Mouse (Mus musculus) brain, adult 2 months (tissue): ENCODE measurements around the gene Bud13.
"Not testable (repeated sequence)": the region's sequence is repeated elsewhere in the genome, so short reads cannot be mapped to it uniquely, and the experiment has no call there.

Experiments used
- DNase-seq: peaks from one replicate; pipeline ENCODE4 v3.0.0; 2011; ENCODE audit warnings: low read depth, low spot score

Gene Bud13

DNA sequence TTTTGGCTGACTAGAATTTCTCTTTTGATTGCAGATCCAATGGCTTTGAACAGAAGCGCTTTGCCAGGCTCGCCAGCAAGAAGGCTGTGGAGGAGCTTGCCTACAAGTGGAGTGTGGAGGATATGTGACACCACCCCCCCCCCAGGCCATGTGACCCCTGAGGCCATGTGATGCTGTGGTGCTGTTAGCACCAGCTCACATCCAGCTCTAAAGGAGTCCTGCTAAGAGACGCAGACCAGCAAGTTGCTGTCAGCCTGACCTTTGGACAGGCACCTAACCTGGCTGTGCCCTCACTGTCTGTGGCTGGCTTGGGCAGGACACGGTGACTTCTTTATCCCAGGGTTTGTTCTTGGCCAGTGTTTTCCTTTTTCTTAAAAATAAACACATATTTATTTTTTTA is 15.6 kb downstream of the Bud13 start:
- DNase-seq: no peak

DNA sequence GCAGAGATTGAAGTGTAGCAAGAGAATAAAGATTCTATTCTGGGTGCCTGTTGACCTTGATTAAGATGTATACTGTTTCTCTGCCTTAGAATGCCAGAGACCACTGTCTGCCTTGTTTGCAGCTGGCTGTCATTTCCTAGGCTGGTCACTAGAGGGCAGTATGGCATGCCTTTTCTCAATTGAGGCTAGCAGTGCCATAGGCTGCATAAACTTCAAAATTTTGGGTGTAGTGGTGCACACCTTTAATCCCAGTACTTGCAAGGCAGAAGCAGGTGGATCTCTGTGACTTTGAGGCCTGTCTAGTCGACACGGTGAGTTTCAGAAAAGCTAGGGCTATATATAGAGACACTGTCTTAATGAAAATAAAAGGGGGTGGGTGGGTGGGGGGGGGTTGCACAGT is 19.3 kb downstream of the Bud13 start:
- peak; percentile 74 for DNase-seq

DNA sequence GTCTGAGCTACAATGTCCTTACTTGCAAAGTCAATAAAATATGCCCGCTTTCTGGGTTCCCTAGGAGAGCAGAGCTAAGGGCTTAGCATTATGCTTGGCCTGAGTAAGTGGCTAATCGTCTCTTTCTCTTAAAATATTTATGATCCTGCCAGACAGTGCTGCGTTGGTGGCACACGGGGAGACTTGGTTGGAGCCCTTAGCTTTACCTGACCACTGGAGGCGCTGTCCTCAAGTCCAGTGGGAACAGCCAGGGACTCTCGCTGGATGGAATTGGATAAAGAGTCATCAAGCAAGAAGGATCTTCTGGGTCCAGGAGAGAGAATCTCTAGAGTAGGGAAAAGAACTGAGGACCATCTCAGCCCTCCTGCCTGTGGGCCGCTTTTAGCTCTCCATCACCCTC is 26.3 kb downstream of the Bud13 start:
- DNase-seq: peak; percentile 60

DNA sequence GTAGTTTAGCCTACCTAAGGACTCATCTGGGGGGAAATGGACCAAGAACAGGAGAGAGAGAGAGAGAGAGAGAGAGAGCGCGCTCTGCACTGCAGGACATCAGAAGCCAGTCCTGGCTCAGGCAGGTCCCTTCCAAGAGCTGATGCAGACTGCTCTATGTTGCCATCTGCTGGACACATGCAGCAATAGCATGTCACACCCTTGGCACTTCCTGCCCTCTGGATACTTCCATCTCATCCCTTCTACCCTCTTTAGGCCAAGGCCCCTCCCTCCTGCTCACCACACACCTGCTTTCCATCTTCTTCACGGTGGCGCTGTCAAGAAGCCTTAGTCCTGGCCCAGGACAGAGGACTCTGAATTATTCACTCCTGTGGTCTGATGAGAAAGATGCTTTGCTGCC is 31.7 kb downstream of the Bud13 start:
- DNase-seq: peak; percentile 90

DNA sequence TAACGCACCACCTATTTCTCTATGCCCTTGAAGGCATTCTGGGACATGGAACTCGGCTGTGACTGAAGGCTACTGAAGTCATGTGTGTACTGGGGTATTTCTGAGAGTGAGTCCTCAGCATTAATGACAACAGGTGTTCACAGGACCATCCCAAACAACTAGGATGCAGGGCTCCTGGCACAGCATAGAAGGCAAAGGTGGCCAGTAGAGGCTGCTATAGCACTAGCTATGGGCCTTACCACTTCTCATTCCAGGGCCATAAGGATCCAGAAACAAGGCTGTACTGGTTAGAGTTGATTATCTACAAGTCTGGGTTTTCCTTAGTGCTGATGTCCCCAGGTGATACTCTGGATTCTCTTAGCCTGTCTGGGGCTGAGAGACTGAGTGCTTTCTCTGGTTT is 32.1 kb downstream of the Bud13 start:
- no peak for DNase-seq

DNA sequence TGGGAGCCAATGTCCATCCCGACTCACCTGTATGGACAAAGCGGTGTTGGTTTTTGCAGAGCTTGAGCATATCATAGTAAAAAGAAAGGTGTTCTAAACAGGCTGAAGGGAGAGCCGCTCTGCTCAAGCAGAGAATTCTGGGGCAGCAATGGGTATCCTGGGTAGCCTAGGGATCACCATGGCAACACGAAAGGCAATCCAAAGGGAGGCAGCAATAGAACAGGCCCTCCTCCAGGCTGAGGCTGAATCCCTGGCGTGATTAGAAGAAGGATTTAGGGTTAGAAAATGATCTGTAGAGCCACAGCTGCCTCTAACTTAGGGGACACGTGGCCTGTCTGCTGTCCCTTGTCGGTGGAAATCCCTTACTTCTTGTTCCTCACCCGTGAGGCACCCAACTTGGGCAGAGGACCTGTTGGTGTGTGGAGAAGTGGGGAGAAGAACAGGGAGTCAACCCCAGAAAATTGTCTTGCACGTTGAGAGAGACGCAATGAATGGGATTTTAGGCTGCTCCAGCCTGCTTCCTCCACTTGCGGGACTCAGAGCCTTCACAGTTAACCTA is 33.1 kb downstream of the Bud13 start:
- peak; percentile 81 for DNase-seq

DNA sequence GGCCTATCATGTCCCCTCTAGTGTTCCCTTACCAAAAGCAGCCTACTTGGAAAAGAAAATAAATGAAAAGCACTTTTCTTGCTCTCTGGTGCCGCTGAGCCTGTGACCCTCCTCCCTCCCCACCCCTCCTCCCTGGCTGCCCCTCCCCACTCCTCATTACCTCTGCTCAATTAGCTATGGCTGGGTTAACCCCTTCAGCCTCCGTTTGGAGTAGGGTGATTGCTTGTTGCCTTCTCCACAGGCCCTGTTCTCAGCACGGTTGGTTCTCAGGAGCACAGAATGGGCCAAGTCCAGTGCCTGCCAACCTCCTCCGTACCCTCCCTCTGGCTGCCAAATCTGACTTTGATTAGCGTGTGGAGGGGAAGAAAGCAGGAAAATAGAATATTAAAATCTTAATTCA is 33.6 kb downstream of the Bud13 start:
- no peak for DNase-seq

DNA sequence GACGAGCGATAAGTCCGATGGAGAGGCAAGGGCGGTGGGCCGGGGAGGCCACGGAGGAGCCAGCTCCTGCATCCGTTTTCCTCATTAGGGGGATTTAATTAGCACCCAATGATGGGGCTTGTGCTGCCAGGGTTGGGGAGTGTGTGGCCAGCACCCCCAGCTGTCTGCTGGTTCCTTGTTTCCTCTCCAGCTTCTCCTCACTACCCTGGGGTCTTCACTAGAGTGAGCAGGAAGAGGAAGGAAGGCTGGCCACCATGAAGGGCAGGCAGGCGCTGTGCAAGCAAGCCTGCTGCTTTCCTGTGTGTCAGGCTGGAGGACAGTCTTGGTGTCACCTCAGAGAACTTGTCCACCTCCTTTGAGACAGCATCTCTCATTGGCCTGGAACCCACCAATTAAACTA is 34.1 kb downstream of the Bud13 start:
- DNase-seq: no peak

DNA sequence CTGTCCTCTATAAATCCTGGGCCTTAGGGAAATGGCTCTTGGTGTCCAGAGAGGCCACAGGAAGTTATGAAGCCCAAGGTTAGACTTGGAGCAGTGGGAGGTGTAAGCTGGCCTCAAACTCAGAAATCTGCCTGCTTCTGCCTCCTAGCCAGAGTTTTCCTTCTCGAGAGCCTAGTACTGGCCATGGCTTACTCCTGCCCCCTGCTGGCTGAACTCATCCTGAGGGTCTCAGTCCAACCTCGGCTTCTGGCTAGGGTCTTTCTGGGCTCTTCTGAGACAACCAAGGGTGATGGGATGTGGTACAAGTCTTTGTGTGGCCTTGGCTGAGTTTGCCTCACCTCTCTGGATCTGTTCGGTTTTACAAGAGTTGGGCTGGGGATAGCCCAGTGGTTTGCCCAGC is 35.1 kb downstream of the Bud13 start:
- no peak for DNase-seq

DNA sequence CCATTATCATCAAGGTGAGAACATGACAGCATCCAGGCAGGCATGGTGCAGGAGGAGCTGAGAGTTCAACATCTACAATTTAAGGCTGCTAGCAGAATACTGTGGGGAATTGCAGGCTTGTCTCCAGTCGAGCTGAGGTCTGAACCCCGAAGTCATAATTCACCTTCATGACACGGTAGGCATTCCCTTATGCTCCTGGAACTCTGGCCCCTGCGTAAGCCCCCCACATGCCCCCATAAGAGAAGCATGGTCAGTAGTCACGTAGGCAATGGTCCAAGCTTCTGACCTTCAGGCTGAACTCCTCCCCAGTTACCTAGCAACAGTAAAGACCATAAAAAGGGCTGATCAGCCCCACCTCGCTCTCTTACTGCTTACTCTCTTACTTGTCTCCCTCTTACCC is 37.1 kb downstream of the Bud13 start, which contains the start of gene 4931429L15Rik:
Gene 4931429L15Rik, minus strand, starts transcription at position 101 of the 400 bp plus-strand sequence.
- DNase-seq: not testable (repeated sequence)

DNA sequence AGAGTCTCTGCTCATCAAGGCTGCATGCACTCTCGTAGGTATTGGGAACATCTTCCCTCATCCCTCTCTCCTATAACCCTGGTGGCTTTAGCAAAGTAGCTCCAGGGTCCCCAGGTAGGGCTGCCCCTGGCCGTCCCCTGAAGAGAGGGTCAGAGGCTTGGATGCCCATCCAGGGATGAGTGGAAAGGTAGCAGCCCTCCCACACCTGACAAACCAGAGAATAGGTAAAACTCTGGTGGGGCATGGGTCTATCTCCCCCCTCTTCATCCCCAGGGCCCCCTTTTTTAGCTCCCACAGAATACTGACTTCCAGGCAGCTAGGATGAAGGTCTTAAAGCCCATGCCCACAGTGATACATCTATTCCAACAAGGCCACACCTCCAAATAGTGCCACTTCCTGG is 37.7 kb downstream of the Bud13 start:
- no peak for DNase-seq

DNA sequence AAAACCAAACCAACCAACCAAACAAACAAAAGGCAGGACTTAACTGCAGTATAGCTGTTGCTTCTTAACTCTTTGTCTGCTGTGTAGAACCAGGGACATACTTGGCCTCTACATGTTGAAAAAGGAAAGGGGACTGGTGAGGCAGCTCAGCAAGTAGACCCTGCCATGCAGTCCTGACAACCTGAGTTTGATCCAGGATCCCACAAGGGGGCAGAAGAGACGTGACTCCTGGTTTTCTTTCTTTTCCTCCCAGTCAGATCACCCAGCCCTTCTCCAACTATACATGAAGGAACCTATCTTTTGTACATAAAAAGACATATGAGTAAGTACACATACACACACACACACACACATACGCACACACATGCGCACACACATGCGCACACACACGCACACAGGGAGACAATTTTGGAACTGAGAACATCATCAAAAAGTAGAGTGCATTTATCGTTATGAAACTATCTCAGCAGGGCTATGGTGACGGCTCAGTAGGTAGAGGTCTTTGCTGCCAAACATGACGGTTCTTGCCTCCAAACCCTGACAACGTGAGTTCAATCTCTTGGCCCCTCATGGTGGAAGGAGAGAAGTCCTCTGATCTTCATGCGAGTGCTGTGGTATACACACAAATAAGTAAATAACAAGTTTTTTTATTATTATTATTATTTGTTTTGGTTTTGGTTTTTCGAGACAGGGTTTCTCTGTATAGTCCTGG is 44.0 kb downstream of the Bud13 start:
- DNase-seq: no peak

DNA sequence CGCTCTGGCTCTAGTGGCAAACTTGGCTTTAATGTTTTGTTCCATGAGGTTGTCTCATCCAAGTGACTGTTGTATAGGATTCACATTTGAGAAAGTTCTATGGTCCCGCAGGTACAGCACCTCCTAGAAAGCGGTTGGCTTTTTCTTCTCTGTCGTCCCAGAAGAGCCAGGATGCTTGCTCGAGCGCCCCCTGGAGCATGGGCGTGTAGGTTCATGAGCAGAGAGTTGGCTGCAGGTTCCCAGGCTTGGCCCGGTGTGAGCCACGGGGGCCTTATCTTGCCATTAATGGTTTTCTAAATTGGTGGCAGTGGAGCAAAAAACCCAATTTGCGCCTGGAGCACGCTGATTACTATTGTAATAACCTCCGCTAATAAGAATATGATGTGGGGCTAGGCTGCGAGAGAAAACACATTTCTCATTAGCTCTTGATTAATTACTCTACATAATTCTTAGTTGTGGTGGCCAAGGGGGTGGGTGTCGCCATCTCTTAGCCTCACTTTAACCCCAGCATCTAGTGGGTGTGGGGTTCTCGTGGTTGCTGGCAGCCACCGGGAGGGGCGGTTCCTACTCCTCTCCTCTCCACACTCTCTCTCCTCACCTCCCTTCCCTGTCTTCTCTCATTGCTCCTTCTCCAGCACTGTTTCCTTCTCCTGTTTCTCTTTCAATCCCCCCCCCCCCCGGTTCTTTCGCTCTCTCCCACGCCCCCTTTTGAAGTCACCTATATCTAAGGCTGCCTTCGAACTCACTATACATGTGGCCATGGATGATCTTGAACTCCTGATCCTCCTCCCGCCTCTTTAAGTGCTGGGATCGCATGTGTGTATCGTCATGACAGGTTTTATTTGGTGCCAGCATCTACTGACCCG is 45.1 kb downstream of the Bud13 start:
- no peak for DNase-seq

DNA sequence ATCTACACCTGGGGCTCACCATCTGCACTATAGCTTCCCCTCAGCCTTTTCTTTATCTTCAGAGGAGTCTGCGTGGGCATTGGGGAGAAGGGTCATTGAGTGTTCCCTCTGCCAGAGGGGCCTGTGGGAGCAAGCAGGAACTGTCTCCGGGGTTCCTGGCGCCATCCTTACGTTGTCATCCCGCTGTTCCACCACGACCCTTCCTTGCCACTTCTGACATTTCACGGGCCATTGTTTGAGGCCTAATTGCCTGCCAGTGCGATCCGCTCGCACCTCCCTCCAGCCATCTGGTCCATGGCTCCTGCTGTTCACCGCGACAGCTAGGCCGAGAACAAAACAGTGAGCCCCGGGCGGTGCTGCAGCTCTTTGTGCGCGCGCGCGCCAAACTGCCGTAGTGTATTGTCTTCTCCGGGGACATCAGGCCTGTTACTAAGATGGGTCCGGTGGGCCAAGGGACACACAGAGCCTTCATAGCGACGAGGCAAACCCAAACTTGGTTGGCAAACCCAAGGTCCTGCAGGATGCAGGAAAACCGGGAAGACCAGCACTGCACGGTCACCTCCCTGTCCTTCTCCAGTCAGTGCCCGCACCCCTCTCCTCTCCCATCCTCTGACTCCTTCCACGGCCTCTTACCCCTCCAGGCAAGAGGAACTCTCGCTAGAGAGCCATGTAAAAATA is 45.9 kb downstream of the Bud13 start:
- peak; percentile 95 for DNase-seq

DNA sequence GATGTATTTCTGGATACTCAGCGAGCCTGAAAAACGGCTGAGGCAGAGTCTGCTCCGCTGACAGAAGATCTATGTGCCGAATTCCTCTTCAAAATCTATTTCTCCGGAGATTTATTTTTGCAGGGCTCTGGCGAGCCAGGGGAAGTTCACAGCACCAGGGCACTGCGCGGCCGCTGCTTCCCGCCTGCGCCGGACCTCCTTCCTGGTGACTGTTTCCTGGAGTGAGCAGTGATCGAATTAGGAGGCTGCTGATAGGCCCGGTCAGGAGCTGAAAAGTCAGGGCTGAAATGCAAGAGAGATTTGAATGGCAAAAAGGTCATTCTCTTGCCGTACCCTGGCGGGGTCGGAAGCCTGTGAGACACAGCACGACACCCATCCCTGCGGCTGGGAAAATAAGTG is 46.4 kb downstream of the Bud13 start:
- DNase-seq: peak; percentile 59

DNA sequence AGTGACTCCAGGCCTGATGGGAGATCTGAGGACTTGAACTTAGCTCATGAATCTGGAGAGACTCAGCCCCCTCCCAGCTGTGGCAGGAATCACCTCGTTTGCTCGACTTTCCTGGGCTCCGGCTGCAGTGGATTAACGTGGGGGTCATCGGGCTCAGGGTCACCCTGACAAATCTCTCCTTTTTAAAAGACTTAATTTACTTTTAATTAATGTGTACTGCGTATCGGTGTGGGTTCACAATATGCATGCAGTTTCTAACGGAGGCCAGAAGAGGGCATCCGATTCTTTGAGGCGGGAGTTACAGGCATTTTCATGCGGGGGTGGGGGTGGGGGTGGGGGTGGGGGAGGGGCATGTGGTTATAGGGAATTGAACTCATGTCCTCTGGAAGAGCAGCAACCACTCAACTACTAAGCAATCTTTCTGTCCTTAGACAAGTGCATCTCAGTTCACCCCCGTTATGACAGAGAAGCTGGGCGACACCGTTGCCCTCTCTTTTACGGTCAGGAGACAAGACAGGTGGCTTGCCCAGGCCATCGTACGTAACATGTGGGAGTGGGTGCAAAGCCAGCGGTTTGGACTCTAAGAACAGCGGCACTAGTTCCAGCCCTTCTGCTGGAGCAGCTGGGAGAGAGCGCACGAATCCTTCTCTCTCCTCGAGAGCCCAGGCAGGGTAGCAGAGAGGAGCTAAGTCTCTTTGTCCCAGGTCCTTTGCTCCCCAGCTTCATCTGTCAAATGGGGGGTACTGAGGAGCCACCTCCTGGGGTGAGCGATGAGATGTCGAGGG is 47.2 kb downstream of the Bud13 start:
- DNase-seq: no peak

DNA sequence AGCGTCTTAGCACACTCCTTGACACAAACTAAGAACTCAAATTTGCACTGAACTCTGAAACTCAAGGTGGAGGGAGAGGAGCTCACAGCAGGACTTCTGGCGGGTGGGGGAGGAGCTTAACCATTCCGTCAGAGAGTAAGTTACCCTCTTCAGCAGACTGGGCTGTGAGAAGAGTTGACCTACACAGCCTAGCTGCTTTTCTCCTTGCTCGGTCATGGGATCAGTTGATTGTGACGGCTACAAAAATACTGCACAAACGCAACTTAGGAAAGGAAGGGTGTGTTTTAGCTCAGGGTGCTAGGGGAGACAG is 47.7 kb downstream of the Bud13 start:
- DNase-seq: no peak

DNA sequence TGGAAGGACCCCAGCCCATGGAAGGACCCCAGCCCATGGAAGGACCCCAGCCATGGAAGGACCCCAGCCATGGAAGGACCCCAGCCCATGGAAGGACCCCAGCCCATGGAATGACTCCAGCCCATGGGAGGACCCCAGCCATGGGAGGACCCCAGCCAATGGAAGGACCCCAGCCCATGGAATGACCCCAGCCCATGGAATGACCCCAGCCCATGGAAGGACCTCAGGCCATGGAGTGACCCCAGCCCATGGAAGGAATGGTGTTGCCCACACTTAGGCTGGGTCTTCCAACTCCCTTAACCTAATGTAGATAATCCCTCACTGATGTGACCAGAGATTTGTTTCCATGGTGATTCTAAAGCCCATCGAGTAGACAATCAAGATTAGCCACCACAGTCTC is 48.5 kb downstream of the Bud13 start:
- no peak for DNase-seq

DNA sequence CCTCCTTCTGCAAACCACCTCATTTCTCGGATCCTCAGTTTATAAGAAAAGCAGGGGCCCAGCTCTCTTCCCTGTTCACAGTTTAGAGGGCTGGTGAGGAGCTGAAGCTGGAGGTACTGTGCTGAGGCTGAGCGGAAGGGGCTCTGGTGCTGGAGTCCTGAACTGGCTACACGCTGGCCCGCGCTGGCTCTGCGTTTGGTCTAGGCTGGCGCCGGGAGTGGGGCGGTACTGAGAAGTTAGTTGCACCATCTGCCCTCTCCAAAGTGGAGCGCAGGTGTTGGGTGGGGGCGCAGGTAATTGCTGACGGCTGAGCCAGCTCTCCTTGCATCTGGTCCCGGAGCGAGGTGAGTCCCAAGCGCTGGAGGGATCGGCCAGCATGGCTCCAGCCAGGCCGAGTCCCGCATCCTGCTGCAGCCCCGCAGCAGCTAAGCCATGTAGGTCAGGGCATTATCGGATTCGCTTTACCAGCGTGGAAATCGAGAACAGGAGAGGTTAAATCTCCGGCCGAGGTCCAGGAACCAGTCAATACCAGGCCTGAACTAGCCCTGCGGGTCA is 51.7 kb downstream of the Bud13 start:
- no peak for DNase-seq

DNA sequence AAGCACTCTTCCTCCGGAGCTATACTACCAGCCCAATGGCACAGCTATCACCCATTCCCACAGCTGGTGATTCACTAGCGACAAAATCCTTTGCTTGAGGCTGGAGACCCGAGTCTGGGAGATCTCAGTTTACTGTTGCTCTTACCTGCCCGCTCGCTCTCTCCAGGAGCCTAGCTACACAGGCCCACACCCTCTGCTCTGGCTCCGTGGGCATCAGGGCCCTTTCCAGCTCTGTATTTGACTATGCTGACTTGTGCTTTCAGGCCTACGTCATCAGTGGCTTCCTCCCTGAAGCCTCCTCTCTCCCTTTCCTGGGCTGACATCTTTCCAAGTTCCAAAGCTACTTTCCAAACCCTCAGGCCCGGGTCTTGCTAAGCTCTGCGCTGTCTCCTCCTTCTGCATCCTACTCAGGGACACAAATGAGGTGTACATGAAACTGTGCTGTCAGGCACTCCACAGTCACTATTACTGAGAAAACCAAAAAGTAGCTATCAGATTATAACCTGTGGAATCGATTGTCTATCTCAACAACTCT is 52.7 kb downstream of the Bud13 start:
- peak; percentile 38 for DNase-seq

DNA sequence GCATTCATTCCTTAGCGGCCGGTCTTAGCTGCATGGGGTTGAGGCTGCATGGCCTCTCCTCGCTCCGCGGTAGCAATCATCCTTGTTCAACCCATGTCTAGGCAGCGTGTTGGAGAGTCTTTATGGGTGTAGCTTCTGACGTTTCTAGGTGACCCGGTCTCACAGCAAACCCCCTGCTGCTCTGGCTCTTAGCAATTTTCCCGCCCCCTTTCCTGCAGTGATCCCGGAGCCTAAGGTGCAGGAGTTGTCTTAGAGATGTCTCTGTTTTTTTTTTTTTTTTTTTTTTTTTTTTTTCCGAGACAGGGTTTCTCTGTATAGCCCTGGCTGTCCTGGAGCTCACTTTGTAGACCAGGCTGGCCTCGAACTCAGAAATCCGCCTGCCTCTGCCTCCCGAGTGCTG is 53.5 kb downstream of the Bud13 start:
- not testable (repeated sequence) for DNase-seq
